Mouse (Mus musculus) adipose tissue, adult 10 weeks (tissue): ENCODE data around the gene Foxo1. TPM values are rescaled to one million over a fixed set of nuclear protein-coding genes. Genes with fewer than 3 reads are reported as not detected.

Experiments
- polyA plus RNA-seq: library from polyadenylated mRNA; stranded (reverse); fragments of 350-450 nt; fragmentation: Illumina TruSeq; extraction: RNeasy Lipid Tissue Mini Kit (QIAGEN cat#74804); gene quantifications from one replicate; pipeline ENCODE4 v1.2.3, GENCODE M21; 2014; ENCODE audit warnings: low read depth, low replicate concordance

Gene Foxo1
- polyA plus RNA-seq = 15.0 TPM

GRCm38 (mm10) chr3:52267652-52268486 is at the start of gene Foxo1:
Gene Foxo1, plus strand, starts transcription at chr3:52268336.

Other genes with a start within 250 kb of the Foxo1 start
- 7.2 TPM for gene Maml3, start 163.3 kb upstream of the Foxo1 start, polyA plus RNA-seq